Mouse (Mus musculus): ENCODE data around the gene OR5BS1P.
A peak's percentile ranks its signal among the peaks of the same experiment; 100 is the strongest.
"Not testable (repeated sequence)": the region's sequence is repeated elsewhere in the genome, so short reads cannot be mapped to it uniquely, and the experiment has no call there.

OR5BS1P gene

GRCm38 (mm10) chr15:98469596-98469995 lies at the start of gene OR5BS1P:
Gene OR5BS1P (plus strand): TSS chr15:98469896.
- DNase-seq, result no peak

- no peak for DNase-seq
Measured at GRCm38 (mm10) chr15:98420897-98421296, 48.8 kb upstream of the OR5BS1P start.

- no peak for DNase-seq
Measured at GRCm38 (mm10) chr15:98424326-98424725, 45.4 kb upstream of the OR5BS1P start.

GRCm38 (mm10) chr15:98424753-98425152 lies 44.9 kb upstream of the OR5BS1P start:
- DNase-seq, result no peak

- DNase-seq, result no peak
Measured at GRCm38 (mm10) chr15:98425188-98425587, 44.5 kb upstream of the OR5BS1P start.

- DNase-seq, result not testable (repeated sequence)
Measured at GRCm38 (mm10) chr15:98430925-98431324, 38.8 kb upstream of the OR5BS1P start, which contains the start of gene Olfr282. Gene Olfr282 (plus strand): TSS chr15:98431225.

GRCm38 (mm10) chr15:98444561-98444960 lies 25.1 kb upstream of the OR5BS1P start:
- no peak for DNase-seq

GRCm38 (mm10) chr15:98448521-98448920 lies 21.2 kb upstream of the OR5BS1P start:
- no peak for DNase-seq

GRCm38 (mm10) chr15:98452288-98452687 lies 17.4 kb upstream of the OR5BS1P start, which contains the start of gene Olfr281:
Gene Olfr281 (plus strand): TSS chr15:98452588.
- no peak for DNase-seq

GRCm38 (mm10) chr15:98471539-98471938 lies 1.8 kb downstream of the OR5BS1P start:
- no peak for DNase-seq

GRCm38 (mm10) chr15:98474958-98475357 lies 5.3 kb downstream of the OR5BS1P start:
- DNase-seq, result no peak

GRCm38 (mm10) chr15:98475382-98475781 lies 5.7 kb downstream of the OR5BS1P start:
- peak; percentile 39 for DNase-seq

GRCm38 (mm10) chr15:98476281-98476680 lies 6.6 kb downstream of the OR5BS1P start:
- DNase-seq, result no peak

- no peak for DNase-seq
Measured at GRCm38 (mm10) chr15:98479568-98480102, 9.9 kb downstream of the OR5BS1P start.

- DNase-seq, result no peak
Measured at GRCm38 (mm10) chr15:98482701-98483100, 13.0 kb downstream of the OR5BS1P start, which contains the start of gene Lalba. Gene Lalba (minus strand): TSS chr15:98482721.

GRCm38 (mm10) chr15:98483907-98484886 lies 14.5 kb downstream of the OR5BS1P start:
- DNase-seq, result no peak

- DNase-seq, result no peak
Measured at GRCm38 (mm10) chr15:98486433-98487021, 16.8 kb downstream of the OR5BS1P start.

- DNase-seq, result no peak
Measured at GRCm38 (mm10) chr15:98491332-98491731, 21.6 kb downstream of the OR5BS1P start.

- DNase-seq, result no peak
Measured at GRCm38 (mm10) chr15:98492102-98492501, 22.4 kb downstream of the OR5BS1P start, which contains the start of gene Olfr279. Gene Olfr279 (plus strand): TSS chr15:98492402.

- DNase-seq, result no peak
Measured at GRCm38 (mm10) chr15:98497631-98498030, 27.9 kb downstream of the OR5BS1P start.

GRCm38 (mm10) chr15:98503317-98503716 lies 33.6 kb downstream of the OR5BS1P start:
- DNase-seq, result no peak

- DNase-seq, result peak; percentile 79
Measured at GRCm38 (mm10) chr15:98504514-98504913, 34.8 kb downstream of the OR5BS1P start.

- DNase-seq, result no peak
Measured at GRCm38 (mm10) chr15:98506253-98506957, 36.7 kb downstream of the OR5BS1P start.

All from right cerebral cortex, postnatal 4 days (tissue).